Mouse (Mus musculus) adrenal gland, adult 10 weeks (tissue): ENCODE data around the gene Clca2. TPM values are rescaled to one million over a fixed set of nuclear protein-coding genes. Genes with fewer than 3 reads are reported as not detected.

Experiments
- polyA plus RNA-seq: library from polyadenylated mRNA; stranded (reverse); fragments of 350-450 nt; fragmentation: Illumina TruSeq; extraction: RNeasy Lipid Tissue Mini Kit (QIAGEN cat#74804); gene quantifications from one replicate; pipeline ENCODE4 v1.2.3, GENCODE M21; 2014; ENCODE audit warnings: low read depth, low replicate concordance

Gene Clca2
- not detected for polyA plus RNA-seq

GRCm38 (mm10) chr3:145099291-145099690 is at the start of gene Clca2:
Gene Clca2, minus strand, starts transcription at chr3:145099443.

GRCm38 (mm10) chr3:145118254-145119001 is 19.2 kb upstream of the Clca2 start, which contains the start of gene Odf2l:
Gene Odf2l, plus strand, starts transcription at chr3:145118588.

GRCm38 (mm10) chr3:145032676-145033075 is 66.6 kb downstream of the Clca2 start, which contains the start of gene Clca1:
Gene Clca1, minus strand, starts transcription at chr3:145032776.

Other genes starting within 250 kb of the Clca2 start
- gene Clca4b, start 166.9 kb downstream of the Clca2 start, polyA plus RNA-seq: not detected
- gene Clca4a, start 124.4 kb downstream of the Clca2 start, polyA plus RNA-seq: not detected
- gene Clca1, start 66.7 kb downstream of the Clca2 start, polyA plus RNA-seq: 0.17 TPM
- gene Odf2l, start 19.1 kb upstream of the Clca2 start, polyA plus RNA-seq: 45.8 TPM
- not detected for gene Col24a1, start 193.0 kb upstream of the Clca2 start, polyA plus RNA-seq